In the genomic region with DNA sequence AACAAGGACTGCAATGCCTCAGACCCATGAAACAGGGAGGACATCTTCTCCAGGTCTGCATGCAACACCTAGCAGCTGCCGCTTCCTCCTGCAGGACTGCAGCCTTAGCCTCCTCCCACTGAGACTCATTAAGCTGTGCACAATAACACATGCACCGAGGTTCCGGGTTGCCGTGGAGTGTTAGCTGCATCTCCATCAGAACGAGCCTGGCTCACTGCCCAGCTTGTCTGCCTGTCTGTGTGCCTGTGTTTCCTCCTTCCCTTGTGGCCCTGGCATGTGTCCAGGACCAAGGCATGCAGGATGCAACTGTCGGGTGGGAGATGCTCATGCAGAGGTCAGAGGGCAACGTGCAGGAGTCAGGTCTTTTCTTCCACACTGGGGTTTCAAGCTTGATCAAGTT, we compare ENCODE assay signal across 10 mouse cellular contexts.
DNase-seq lines count a peak whose midpoint lies in the region; ATAC-seq lines count a peak whose summit lies in the region.
"Had no signal": no experiment of that assay in that cellular context is flagged by ENCODE, and none has a peak within 500 bp of the region (broad histone marks: within the 10 kb centered on the region; RNA-seq: fewer than 3 reads in every experiment).

No protein-coding gene starts in this region.

- no peak overlapping the region for H3K27ac ChIP-seq in hindbrain, embryonic 15.5 days (replicated peaks)
- H3K27ac ChIP-seq: embryonic facial prominence, embryonic 15.5 days; liver, embryonic 15.5 days had no signal

- WGBS in hindbrain, embryonic 15.5 days: 9% methylated on average over 7 of the region's 7 CpGs

- H3K4me3 ChIP-seq in hindbrain, embryonic 15.5 days: no peak overlapping the region
- H3K4me3 ChIP-seq: embryonic facial prominence, embryonic 15.5 days; liver, embryonic 15.5 days had no signal

- H3K4me1 ChIP-seq in hindbrain, embryonic 15.5 days (replicated peaks): peaks cover 5% of the 10 kb centered on the region
- H3K4me1 ChIP-seq: embryonic facial prominence, embryonic 15.5 days; liver, embryonic 15.5 days had no signal

- DNase-seq in frontal cortex, postnatal 14 days (ENCODE audit: low spot score in 2 of 2): peak; percentile 9 to 14
- peak; percentile 34 for DNase-seq in urinary bladder, postnatal 14 days (ENCODE audit: low spot score)
- DNase-seq in urinary bladder, postnatal 25 days (ENCODE audit: low spot score): no peak
- peak; percentile 76 for DNase-seq in left cerebral cortex, postnatal 4 days
- DNase-seq in retina, postnatal 1 day: peak; percentile 74
- DNase-seq in B cell, adult 2 months: no peak

- H3K4me2 ChIP-seq in hindbrain, embryonic 15.5 days: peak overlapping the region; percentile 16; the same call in 1 of the 2 replicates
- H3K4me2 ChIP-seq: embryonic facial prominence, embryonic 15.5 days; liver, embryonic 15.5 days had no signal

- no peak overlapping the region for H3K9ac ChIP-seq in hindbrain, embryonic 15.5 days
- H3K9ac ChIP-seq: embryonic facial prominence, embryonic 15.5 days; liver, embryonic 15.5 days had no signal

- intact Hi-C loops in left cerebral cortex, postnatal 4 days (cut with DNase I): no loop called here

- H3K9me3 ChIP-seq in hindbrain, embryonic 15.5 days: no peaks in the 10 kb centered on the region
- H3K9me3 ChIP-seq: embryonic facial prominence, embryonic 15.5 days; liver, embryonic 15.5 days had no signal

- no peaks in the 10 kb centered on the region for H3K36me3 ChIP-seq in hindbrain, embryonic 15.5 days
- H3K36me3 ChIP-seq: embryonic facial prominence, embryonic 15.5 days; liver, embryonic 15.5 days had no signal

- no peak for ATAC-seq in frontal cortex, adult (ENCODE audit: low TSS enrichment)
- ATAC-seq in hindbrain, embryonic 15.5 days (ENCODE audit: low FRiP score, low read depth): peak; percentile 87

- H3K27me3 ChIP-seq in hindbrain, embryonic 15.5 days: no peaks in the 10 kb centered on the region
- H3K27me3 ChIP-seq: embryonic facial prominence, embryonic 15.5 days; liver, embryonic 15.5 days had no signal

Comparison
In these comparisons a context has a peak if more than half of its experiments do, and no peak if none do; other contexts are left out.
1. DNase-seq: peak in frontal cortex, postnatal 14 days (2 of 2), urinary bladder, postnatal 14 days (single experiment), left cerebral cortex, postnatal 4 days (single experiment) and retina, postnatal 1 day (single experiment); none in urinary bladder, postnatal 25 days (single experiment) and B cell, adult 2 months (0 of 2).